Mouse (Mus musculus) B cell, adult 67 days (primary cell): ENCODE results near the gene Cysltr1. TPM values are rescaled to one million over a fixed set of nuclear protein-coding genes. Genes with fewer than 3 reads are reported as not detected.

ENCODE experiments used
- total RNA-seq, 2 experiments: library from RNA; stranded (reverse); gene quantifications; 4 replicates each; pipeline ENCODE4 v1.2.4; 2023

The Cysltr1 gene
- total RNA-seq, result under 1 TPM; 0.15 to 0.18 TPM

DNA sequence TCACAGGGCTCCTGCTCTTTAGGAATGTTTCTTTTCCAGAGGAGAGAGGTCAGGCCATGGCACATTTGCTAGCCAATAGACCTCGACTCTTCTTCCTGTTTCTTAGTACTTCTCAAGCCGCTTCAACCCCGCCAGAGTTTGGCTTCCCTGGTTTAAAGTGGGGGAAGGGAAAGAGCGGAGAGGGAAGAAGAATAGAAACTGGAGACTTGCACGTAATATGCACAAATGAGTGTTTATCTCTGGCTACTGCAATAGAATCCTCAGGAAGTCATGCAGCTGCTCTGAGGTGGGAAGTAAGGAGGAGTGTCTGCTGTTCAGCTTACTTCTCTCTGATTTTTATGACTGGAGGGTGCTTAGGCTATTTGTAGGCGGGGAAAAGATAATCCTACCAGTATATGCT is at the start of gene Cysltr1:
Cysltr1 (minus strand) TSS at position 294 of the 400 bp plus-strand sequence.

DNA sequence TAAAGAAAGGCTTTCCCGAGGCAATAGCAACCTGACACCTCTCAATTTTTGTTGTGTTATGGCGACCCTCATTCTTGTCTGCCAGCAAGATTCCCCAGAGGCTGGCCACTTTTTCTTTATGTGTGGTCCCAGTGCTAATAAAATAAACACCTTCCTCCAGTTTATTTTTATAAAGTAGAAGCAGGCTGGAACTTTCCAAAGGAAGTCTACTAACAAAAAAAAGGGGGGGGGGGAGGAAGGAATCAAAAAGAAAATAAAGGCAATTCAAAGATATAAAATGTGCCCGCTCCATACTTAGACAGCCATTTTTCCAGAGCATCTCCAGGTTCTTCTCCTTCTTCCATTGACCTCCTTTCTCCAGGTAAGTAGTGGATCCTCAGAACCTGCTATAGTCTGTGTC is 20.6 kb downstream of the Cysltr1 start, which contains the start of gene Gm5127:
Gm5127 (plus strand) TSS at position 301 of the 400 bp plus-strand sequence.

Other genes starting within 250 kb of the Cysltr1 start
- not detected for gene Fndc3c1, start 118.3 kb downstream of the Cysltr1 start, total RNA-seq
- gene Gm5127, start 20.5 kb downstream of the Cysltr1 start, total RNA-seq, result under 1 TPM; 0.41 to 0.42 TPM
- not detected for gene Rtl3, start 237.0 kb upstream of the Cysltr1 start, total RNA-seq